Comparison of ENCODE assay signal across 24 mouse cellular contexts in the genomic region with DNA sequence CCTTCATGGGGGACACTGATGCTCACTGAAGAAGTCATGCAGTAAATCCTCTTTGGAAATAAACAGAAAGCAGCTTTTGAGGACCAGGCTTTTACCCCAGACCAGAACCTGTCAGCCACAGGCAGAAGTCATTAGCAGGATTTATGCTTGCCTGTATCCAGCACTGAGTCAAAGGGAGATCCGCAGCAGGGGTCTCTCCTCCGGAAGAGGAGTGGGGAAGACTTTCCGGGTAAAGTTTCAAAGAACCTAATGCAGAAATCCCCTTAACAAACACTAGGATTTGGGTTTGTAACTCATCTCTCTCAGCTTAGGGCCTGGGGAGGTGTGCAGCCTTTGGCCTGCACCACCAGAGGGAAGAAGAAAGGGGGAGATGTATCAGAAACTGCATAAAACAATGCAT.
DNase-seq lines count a peak whose midpoint lies in the region; ATAC-seq and TF ChIP-seq lines count a peak whose summit lies in the region.
"Had no signal": no experiment of that assay in that cellular context is flagged by ENCODE, and none has a peak within 500 bp of the region (broad histone marks: within the 10 kb centered on the region; RNA-seq: fewer than 3 reads in every experiment).

No protein-coding gene starts in this region.

- H3K4me2 ChIP-seq in midbrain, embryonic 14.5 days (ENCODE audit: low read length): no peak overlapping the region
- H3K4me2 ChIP-seq in stomach, postnatal 0 days (replicated peaks; ENCODE audit: low read depth): no peak overlapping the region
- H3K4me2 ChIP-seq: forebrain, embryonic 12.5 days; heart, embryonic 11.5 days; hindbrain, embryonic 13.5 days; kidney, embryonic 15.5 days; limb, embryonic 13.5 days; liver, embryonic 13.5 days; lung, embryonic 15.5 days had no signal

- TF ChIP-seq CTCF in stomach, postnatal 0 days (IDR thresholded peaks at IDR 0.05; ENCODE audit: low read depth): 0 out of 2 replicates have a peak, but pooled peaks have one; percentile 8

- H3K4me1 ChIP-seq in midbrain, embryonic 10.5 days: peaks cover 53% of the 10 kb centered on the region
- H3K4me1 ChIP-seq in midbrain, embryonic 14.5 days (ENCODE audit: control insufficient read depth, insufficient read depth, low read length): peaks cover 18% of the 10 kb centered on the region
- peaks cover 49% of the 10 kb centered on the region for H3K4me1 ChIP-seq in embryonic facial prominence, embryonic 10.5 days
- H3K4me1 ChIP-seq in stomach, postnatal 0 days (replicated peaks; ENCODE audit: control insufficient read depth, insufficient read depth): no peaks in the 10 kb centered on the region; the same call in 1 of the 2 replicates
- H3K4me1 ChIP-seq: liver, embryonic 13.5 days had no signal

- no peak for TF ChIP-seq EP300 in stomach, postnatal 0 days (optimal IDR thresholded peaks at IDR 0.05)

- no peak overlapping the region for H3K9ac ChIP-seq in midbrain, embryonic 14.5 days (replicated peaks; ENCODE audit: low read length)
- no peak overlapping the region for H3K9ac ChIP-seq in stomach, postnatal 0 days (ENCODE audit: low read length)
- H3K9ac ChIP-seq: forebrain, embryonic 12.5 days; hindbrain, embryonic 13.5 days; kidney, embryonic 15.5 days; limb, embryonic 13.5 days; liver, embryonic 13.5 days; lung, embryonic 15.5 days had no signal

- 10% methylated on average over 3 of the region's 3 CpGs for WGBS in midbrain, embryonic 10.5 days
- 15% methylated on average over 3 of the region's 3 CpGs for WGBS in midbrain, embryonic 14.5 days
- WGBS in embryonic facial prominence, embryonic 10.5 days: 7% methylated on average over 3 of the region's 3 CpGs
- 51% methylated on average over 3 of the region's 3 CpGs for WGBS in stomach, postnatal 0 days

- H3K36me3 ChIP-seq in midbrain, embryonic 10.5 days: 0 out of 2 replicates have a peak, but pooled peaks cover 3% of the 10 kb centered on the region
- no peaks in the 10 kb centered on the region for H3K36me3 ChIP-seq in midbrain, embryonic 14.5 days (ENCODE audit: control insufficient read depth, insufficient read depth, low read length)
- no peaks in the 10 kb centered on the region for H3K36me3 ChIP-seq in embryonic facial prominence, embryonic 10.5 days (replicated peaks)
- H3K36me3 ChIP-seq in stomach, postnatal 0 days (ENCODE audit: control insufficient read depth, insufficient read depth, low read length): no peaks in the 10 kb centered on the region
- H3K36me3 ChIP-seq: forebrain, embryonic 12.5 days; hindbrain, embryonic 13.5 days; kidney, embryonic 15.5 days; limb, embryonic 13.5 days; liver, embryonic 13.5 days; lung, embryonic 15.5 days had no signal

- H3K9me3 ChIP-seq in midbrain, embryonic 10.5 days (replicated peaks): 0 out of 2 replicates have a peak, but pooled peaks cover 3% of the 10 kb centered on the region
- no peaks in the 10 kb centered on the region for H3K9me3 ChIP-seq in midbrain, embryonic 14.5 days (ENCODE audit: control insufficient read depth, low read length)
- no peaks in the 10 kb centered on the region for H3K9me3 ChIP-seq in embryonic facial prominence, embryonic 10.5 days
- H3K9me3 ChIP-seq in stomach, postnatal 0 days (ENCODE audit: control insufficient read depth, low read length): no peaks in the 10 kb centered on the region
- H3K9me3 ChIP-seq: forebrain, embryonic 12.5 days; hindbrain, embryonic 13.5 days; kidney, embryonic 15.5 days; limb, embryonic 13.5 days; liver, embryonic 13.5 days; lung, embryonic 15.5 days had no signal

- no peak for ATAC-seq in midbrain, embryonic 14.5 days (ENCODE audit: low FRiP score, low TSS enrichment)
- ATAC-seq in stomach, postnatal 0 days (ENCODE audit: low FRiP score, low TSS enrichment): no peak
- ATAC-seq: activated CD4-positive, CD25-positive, alpha-beta regulatory T cell, adult 4 months; intestine, embryonic 16.5 days; midbrain, embryonic 16.5 days had no signal

- no peak overlapping the region for H3K4me3 ChIP-seq in midbrain, embryonic 10.5 days
- H3K4me3 ChIP-seq in midbrain, embryonic 14.5 days (replicated peaks; ENCODE audit: low read depth, low read length): no peak overlapping the region
- no peak overlapping the region for H3K4me3 ChIP-seq in embryonic facial prominence, embryonic 10.5 days
- no peak overlapping the region for H3K4me3 ChIP-seq in stomach, postnatal 0 days (ENCODE audit: low read depth, low read length)
- H3K4me3 ChIP-seq: forebrain, embryonic 12.5 days; hindbrain, embryonic 13.5 days; kidney, embryonic 15.5 days; limb, embryonic 13.5 days; liver, embryonic 13.5 days; lung, embryonic 15.5 days had no signal

- peaks cover 9% of the 10 kb centered on the region; the same call in 1 of the 2 replicates for H3K27me3 ChIP-seq in midbrain, embryonic 10.5 days (ENCODE audit: low read depth, poor library complexity, severe bottlenecking)
- H3K27me3 ChIP-seq in midbrain, embryonic 14.5 days (ENCODE audit: control insufficient read depth, insufficient read depth, low read length): no peaks in the 10 kb centered on the region
- peaks cover 13% of the 10 kb centered on the region for H3K27me3 ChIP-seq in embryonic facial prominence, embryonic 10.5 days (replicated peaks; ENCODE audit: low read depth, poor library complexity, severe bottlenecking)
- H3K27me3 ChIP-seq in stomach, postnatal 0 days (ENCODE audit: control insufficient read depth, insufficient read depth, low read length): no peaks in the 10 kb centered on the region
- H3K27me3 ChIP-seq: kidney, embryonic 15.5 days; liver, embryonic 13.5 days; lung, embryonic 15.5 days had no signal

- no peak for DNase-seq in midbrain, embryonic 10.5 days (ENCODE audit: low spot score)
- DNase-seq in midbrain, embryonic 14.5 days: no peak
- DNase-seq in embryo, embryonic 10.5 days (ENCODE audit: low spot score): peak; percentile 59
- DNase-seq in embryonic facial prominence, embryonic 10.5 days (ENCODE audit: low spot score): peak; percentile 29
- no peak for DNase-seq in stomach, postnatal 0 days (ENCODE audit: low spot score)
- no peak for DNase-seq in gastrocnemius, postnatal 25 days
- DNase-seq in gastrocnemius, adult 18-20 months (ENCODE audit: low spot score): no peak
- DNase-seq: adrenal gland, postnatal 10 days; cerebellum, adult 9-10 months; gastrocnemius, postnatal 36 days; heart, postnatal 10 days; liver, embryonic 13.5 days; lung, postnatal 4 days; right cerebral cortex, adult 18-20 months; thymus, adult 2 months had no signal

- peak overlapping the region; percentile 79 for H3K27ac ChIP-seq in midbrain, embryonic 10.5 days (replicated peaks)
- H3K27ac ChIP-seq in midbrain, embryonic 14.5 days (replicated peaks; ENCODE audit: low read depth, low read length): no peak overlapping the region
- peak overlapping the region; percentile 57 for H3K27ac ChIP-seq in embryonic facial prominence, embryonic 10.5 days (replicated peaks)
- H3K27ac ChIP-seq in stomach, postnatal 0 days (replicated peaks): no peak overlapping the region
- H3K27ac ChIP-seq: forebrain, embryonic 12.5 days; hindbrain, embryonic 13.5 days; kidney, embryonic 15.5 days; limb, embryonic 13.5 days; liver, embryonic 13.5 days; lung, embryonic 15.5 days had no signal

Comparison
In these comparisons a context has a peak if more than half of its experiments do, and no peak if none do; other contexts are left out.
1. H3K27ac ChIP-seq: peak in midbrain, embryonic 10.5 days (single experiment) and embryonic facial prominence, embryonic 10.5 days (single experiment); none in midbrain, embryonic 14.5 days (single experiment) and stomach, postnatal 0 days (single experiment).
2. DNase-seq: peak in embryo, embryonic 10.5 days (single experiment) and embryonic facial prominence, embryonic 10.5 days (single experiment); none in midbrain, embryonic 10.5 days (single experiment), midbrain, embryonic 14.5 days (single experiment), stomach, postnatal 0 days (single experiment), gastrocnemius, postnatal 25 days (single experiment) and gastrocnemius, adult 18-20 months (single experiment).